8 mouse cellular contexts compared by ENCODE assay signal in genomic region chr14:32085486-32086201, GRCm38 (mm10). TPM values are rescaled to one million over a fixed set of nuclear protein-coding genes. Genes with fewer than 3 reads are reported as not detected.
A peak's percentile ranks its signal among the peaks of the same experiment; 100 is the strongest.
DNase-seq lines count a peak whose midpoint lies in the region; ATAC-seq lines count a peak whose summit lies in the region.

Gene Dph3 (minus strand): TSS chr14:32085729.

- peak; percentile 99 to 100 for DNase-seq in adrenal gland, adult (ENCODE audit: inconsistent age in 2 of 2, low spot score in 1 of 2)
- peak; percentile 98 for DNase-seq in embryo, embryonic 10.5 days (ENCODE audit: low spot score)
- peak; percentile 99 for DNase-seq in gastrocnemius, postnatal 14 days
- DNase-seq in left cerebral cortex, postnatal 10 days (ENCODE audit: extremely low spot score in 1 of 2, low spot score in 2 of 2): peak; percentile 99
- DNase-seq in right cerebral cortex, postnatal 25 days: peak; percentile 100
- DNase-seq in urinary bladder, postnatal 4 days (ENCODE audit: low spot score in 2 of 2): peak; percentile 98 to 99

- ATAC-seq in inflammation-experienced regulatory T-cells, adult 6 months: peak; percentile 89
- peak; percentile 93 for ATAC-seq in megakaryocyte-erythroid progenitor cell, adult 5-6 weeks (replicated peaks; ENCODE audit: low FRiP score, low TSS enrichment, poor library complexity, severe bottlenecking)

- intact Hi-C loops in gastrocnemius, postnatal 14 days (cut with DNase I; ENCODE audit: low total_unique reads): no loop called here
- intact Hi-C loops in left cerebral cortex, postnatal 10 days (cut with DNase I): no loop called here

RNA-seq across cellular contexts. Expression of gene Dph3, which starts in this region (rescaled TPM):
- 10 to 100 TPM; 79.4 to 81.1 TPM for total RNA-seq in gastrocnemius, postnatal 14 days (2021)
- 10 to 100 TPM; 56.1 to 84.9 (median 71.0) TPM for polyA plus RNA-seq in inflammation-experienced regulatory T-cells, adult 6 months (2017; shearing (Covaris generic))
- total RNA-seq in left cerebral cortex, postnatal 10 days (2021): 10 to 100 TPM; 36.4 to 40.6 TPM
- 97.5 and 115 TPM in 2 replicates for total RNA-seq in megakaryocyte-erythroid progenitor cell, adult 5-6 weeks (2014; fragmentation: Nextera tagmentation)
- total RNA-seq in megakaryocyte-erythroid progenitor cell, adult 5-6 weeks (2017): 55.5 and 76.5 TPM in 2 replicates

Comparison
In these comparisons a context has a peak if more than half of its experiments do, and no peak if none do; other contexts are left out.
1. Peak in every context shown above with its lines: DNase-seq and ATAC-seq.